Mouse (Mus musculus) myocyte (in vitro differentiated cells): ENCODE results near the gene Gm13275.
"Not testable (repeated sequence)": the region's sequence is repeated elsewhere in the genome, so short reads cannot be mapped to it uniquely, and the experiment has no call there.

Experiments used
- CEBPB ChIP-seq: IDR thresholded peaks from 2 replicates; pipeline ENCODE4 v1.6.1; 2011; ENCODE audit warnings: mild to moderate bottlenecking, moderate library complexity; ENCODE audit not compliant: poor library complexity, insufficient read depth, severe bottlenecking
- E2F4 ChIP-seq: IDR thresholded peaks from one replicate; pipeline ENCODE4 v1.6.1; 2011; ENCODE audit warnings: mild to moderate bottlenecking, control low read depth, moderate library complexity; ENCODE audit not compliant: insufficient read depth
- MAX ChIP-seq: IDR thresholded peaks from one replicate; pipeline ENCODE4 v1.6.1; 2011; ENCODE audit warnings: low read depth, mild to moderate bottlenecking, control low read depth
- MYOD1 ChIP-seq, 3 experiments: IDR thresholded peaks; one replicate each; pipeline ENCODE4 v1.6.1; 2011; ENCODE audit warnings: control low read depth in 2 of 3, low read depth in 2 of 3, mild to moderate bottlenecking in 2 of 3, moderate library complexity in 1 of 3; ENCODE audit not compliant: insufficient read length in 2 of 3, control insufficient read depth in 1 of 3
- MYOG ChIP-seq, 3 experiments: IDR thresholded peaks; one replicate each; pipeline ENCODE4 v1.6.1; 2011; ENCODE audit warnings: control low read depth in 2 of 3, low read depth in 2 of 3, mild to moderate bottlenecking in 2 of 3; ENCODE audit not compliant: insufficient read length in 2 of 3, control insufficient read depth in 1 of 3, insufficient read depth in 1 of 3
- POLR2A ChIP-seq: IDR thresholded peaks from one replicate; pipeline ENCODE4 v1.6.1; 2011; ENCODE audit warnings: low read depth, mild to moderate bottlenecking, control low read depth, moderate library complexity; ENCODE audit not compliant: insufficient read length
- POLR2AphosphoS2 ChIP-seq: IDR thresholded peaks from one replicate; pipeline ENCODE4 v1.6.1; 2011; ENCODE audit warnings: low read depth, control low read depth; ENCODE audit not compliant: insufficient read length
- SRF ChIP-seq: IDR thresholded peaks from one replicate; pipeline ENCODE4 v1.6.1; 2011; ENCODE audit warnings: low read depth; ENCODE audit not compliant: control insufficient read depth, insufficient read length
- TCF12 ChIP-seq: IDR thresholded peaks from one replicate; pipeline ENCODE4 v1.6.1; 2011; ENCODE audit warnings: mild to moderate bottlenecking, control low read depth; ENCODE audit not compliant: poor library complexity, insufficient read depth, severe bottlenecking
- TCF3 ChIP-seq: IDR thresholded peaks from one replicate; pipeline ENCODE4 v1.6.1; 2011; ENCODE audit warnings: low read depth, control low read depth; ENCODE audit not compliant: insufficient read length
- USF1 ChIP-seq: IDR thresholded peaks from one replicate; pipeline ENCODE4 v1.6.1; 2011; ENCODE audit warnings: low read depth, mild to moderate bottlenecking, control low read depth, moderate library complexity

DNA sequence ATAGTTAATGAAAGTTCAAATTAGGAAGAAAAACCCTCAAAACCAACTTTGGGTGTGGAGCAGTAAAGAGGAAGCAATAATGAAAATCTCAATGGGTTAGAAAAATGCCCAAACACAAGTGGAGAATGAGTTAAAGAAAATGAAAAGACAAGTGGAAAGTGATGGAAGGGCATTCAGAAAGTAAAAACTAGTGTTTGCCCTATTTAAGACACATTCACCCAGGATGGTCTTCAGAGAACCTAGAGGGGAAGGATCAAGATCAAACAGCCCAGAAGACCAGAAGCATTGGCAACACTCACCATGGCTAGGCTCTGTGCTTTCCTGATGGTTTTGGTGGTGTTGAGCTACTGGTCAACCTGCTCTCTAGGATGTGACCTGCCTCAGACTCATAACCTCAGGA is 32.8 kb downstream of the Gm13275 start, which contains the start of gene Ifna6:
- TF ChIP-seq TCF12; POLR2A; MYOD1 (IDR thresholded peaks at IDR 0.05; ENCODE audit: control insufficient read depth in 1 of 3, insufficient read length in 2 of 3, low read depth in 2 of 3); USF1; CEBPB; MAX; E2F4; MYOG (IDR thresholded peaks at IDR 0.05; ENCODE audit: control insufficient read depth in 1 of 3, insufficient read depth in 1 of 3, insufficient read length in 2 of 3, low read depth in 2 of 3); POLR2AphosphoS2; TCF3; SRF: not testable (repeated sequence)
